In genomic region chr6:94124279-94124678, GRCm38 (mm10) we compare ENCODE assay signal across 21 mouse cellular contexts.
A peak's percentile ranks its signal among the peaks of the same experiment; 100 is the strongest.
DNase-seq lines count a peak whose midpoint lies in the region; ATAC-seq and TF ChIP-seq lines count a peak whose summit lies in the region.
"Had no signal": no experiment of that assay in that cellular context is flagged by ENCODE, and none has a peak within 500 bp of the region (broad histone marks: within the 10 kb centered on the region; RNA-seq: fewer than 3 reads in every experiment).

No protein-coding gene starts in this region.

- no peak overlapping the region for H3K9ac ChIP-seq in stomach, embryonic 15.5 days
- H3K9ac ChIP-seq in stomach, postnatal 0 days (ENCODE audit: low read length): no peak overlapping the region
- H3K9ac ChIP-seq: embryonic facial prominence, embryonic 12.5 days; forebrain, embryonic 13.5 days; hindbrain, embryonic 12.5 days; hindbrain, embryonic 15.5 days had no signal

- H3K36me3 ChIP-seq in heart, embryonic 10.5 days: no peaks in the 10 kb centered on the region
- H3K36me3 ChIP-seq in stomach, embryonic 15.5 days: no peaks in the 10 kb centered on the region
- H3K36me3 ChIP-seq in stomach, postnatal 0 days (ENCODE audit: control insufficient read depth, insufficient read depth, low read length): no peaks in the 10 kb centered on the region
- H3K36me3 ChIP-seq: embryonic facial prominence, embryonic 12.5 days; forebrain, embryonic 10.5 days; hindbrain, embryonic 12.5 days; hindbrain, embryonic 15.5 days had no signal

- ATAC-seq in stomach, embryonic 15.5 days (ENCODE audit: insufficient read depth, low FRiP score, low read depth): no peak
- ATAC-seq in stomach, postnatal 0 days (ENCODE audit: low FRiP score, low TSS enrichment): no peak
- ATAC-seq: CD4-positive, CD25-positive, alpha-beta regulatory T cell, adult 4 months; forebrain, embryonic 13.5 days; forebrain, embryonic 16.5 days; Patski had no signal

- 40% methylated on average over 2 of the region's 2 CpGs for WGBS in heart, embryonic 10.5 days
- 21% methylated on average over 2 of the region's 2 CpGs for WGBS in stomach, embryonic 15.5 days
- 34% methylated on average over 2 of the region's 2 CpGs for WGBS in stomach, postnatal 0 days

- no peaks in the 10 kb centered on the region for H3K9me3 ChIP-seq in heart, embryonic 10.5 days
- H3K9me3 ChIP-seq in stomach, embryonic 15.5 days: no peaks in the 10 kb centered on the region
- H3K9me3 ChIP-seq in stomach, postnatal 0 days (ENCODE audit: control insufficient read depth, low read length): no peaks in the 10 kb centered on the region
- H3K9me3 ChIP-seq: embryonic facial prominence, embryonic 12.5 days; forebrain, embryonic 10.5 days; forebrain, embryonic 13.5 days; hindbrain, embryonic 12.5 days; hindbrain, embryonic 15.5 days had no signal

- TF ChIP-seq CTCF in stomach, postnatal 0 days (IDR thresholded peaks at IDR 0.05; ENCODE audit: low read depth): no peak
- TF ChIP-seq CTCF in embryonic fibroblast, embryonic 13.5 days (IDR thresholded peaks at IDR 0.05; ENCODE audit: borderline replicate concordance, insufficient read depth, low read length): no peak

- H3K27me3 ChIP-seq in heart, embryonic 10.5 days (ENCODE audit: insufficient read depth, poor library complexity, severe bottlenecking): no peaks in the 10 kb centered on the region
- no peaks in the 10 kb centered on the region for H3K27me3 ChIP-seq in stomach, embryonic 15.5 days (replicated peaks)
- no peaks in the 10 kb centered on the region for H3K27me3 ChIP-seq in stomach, postnatal 0 days (ENCODE audit: control insufficient read depth, insufficient read depth, low read length)
- H3K27me3 ChIP-seq: embryonic facial prominence, embryonic 12.5 days; forebrain, embryonic 13.5 days; hindbrain, embryonic 12.5 days; hindbrain, embryonic 15.5 days; Patski had no signal

- no peak for TF ChIP-seq POLR2A in embryonic fibroblast, embryonic 13.5 days (IDR thresholded peaks at IDR 0.05; ENCODE audit: low read depth, low read length)

- H3K4me2 ChIP-seq in stomach, embryonic 15.5 days: no peak overlapping the region
- no peak overlapping the region for H3K4me2 ChIP-seq in stomach, postnatal 0 days (replicated peaks; ENCODE audit: low read depth)
- H3K4me2 ChIP-seq: embryonic facial prominence, embryonic 12.5 days; forebrain, embryonic 13.5 days; hindbrain, embryonic 12.5 days; hindbrain, embryonic 15.5 days had no signal

- H3K4me1 ChIP-seq in heart, embryonic 10.5 days: peaks cover 67% of the 10 kb centered on the region
- peaks cover 13% of the 10 kb centered on the region; the same call in 1 of the 2 replicates for H3K4me1 ChIP-seq in stomach, embryonic 15.5 days
- peaks cover 6% of the 10 kb centered on the region; the same call in 1 of the 2 replicates for H3K4me1 ChIP-seq in stomach, postnatal 0 days (replicated peaks; ENCODE audit: control insufficient read depth, insufficient read depth)
- H3K4me1 ChIP-seq in embryonic fibroblast, embryonic 13.5 days (ENCODE audit: control insufficient read depth, insufficient read depth, low read length): peaks cover 8% of the 10 kb centered on the region; the same call in 1 of the 2 replicates

- peak; percentile 31 for DNase-seq in heart, embryonic 10.5 days (ENCODE audit: low spot score)
- no peak for DNase-seq in heart, adult 18-20 months
- no peak for DNase-seq in stomach, postnatal 0 days (ENCODE audit: low spot score)
- no peak for DNase-seq in urinary bladder, postnatal 14 days (ENCODE audit: low spot score)
- DNase-seq: adrenal gland, postnatal 10 days; adrenal gland, postnatal 36 days; cerebellum, adult 18-20 months; cerebellum, adult 9-10 months; cerebellum, postnatal 14 days; gastrocnemius, postnatal 10 days; gastrocnemius, postnatal 36 days had no signal

- no peak overlapping the region for H3K27ac ChIP-seq in heart, embryonic 10.5 days
- H3K27ac ChIP-seq in stomach, embryonic 15.5 days: peak overlapping the region; percentile 21; the same call in 1 of the 2 replicates
- H3K27ac ChIP-seq in stomach, postnatal 0 days (replicated peaks): no peak overlapping the region
- H3K27ac ChIP-seq in embryonic fibroblast, embryonic 13.5 days (ENCODE audit: insufficient read depth, low read length): peak overlapping the region; percentile 4; the same call in 1 of the 2 replicates
- H3K27ac ChIP-seq: forebrain, embryonic 10.5 days; forebrain, embryonic 13.5 days; hindbrain, embryonic 12.5 days; hindbrain, embryonic 15.5 days had no signal

- TF ChIP-seq EP300 in stomach, postnatal 0 days (optimal IDR thresholded peaks at IDR 0.05): no peak

- no peak overlapping the region for H3K4me3 ChIP-seq in heart, embryonic 10.5 days
- H3K4me3 ChIP-seq in stomach, embryonic 15.5 days (replicated peaks): no peak overlapping the region
- H3K4me3 ChIP-seq in stomach, postnatal 0 days (ENCODE audit: low read depth, low read length): no peak overlapping the region
- no peak overlapping the region for H3K4me3 ChIP-seq in embryonic fibroblast, embryonic 13.5 days (ENCODE audit: insufficient read depth, low read length)
- H3K4me3 ChIP-seq: embryonic facial prominence, embryonic 12.5 days; forebrain, embryonic 10.5 days; forebrain, embryonic 13.5 days; hindbrain, embryonic 12.5 days; hindbrain, embryonic 15.5 days had no signal

Comparison
In these comparisons a context has a peak if more than half of its experiments do, and no peak if none do; other contexts are left out.
1. H3K27ac ChIP-seq: peak in stomach, embryonic 15.5 days (single experiment) and embryonic fibroblast, embryonic 13.5 days (single experiment); none in heart, embryonic 10.5 days (single experiment) and stomach, postnatal 0 days (single experiment).